Mouse (Mus musculus) erythroblast, embryonic 14.5 days (primary cell): ENCODE results near the gene Tbxas1.

Source experiments
- GATA1 ChIP-seq: IDR thresholded peaks from 2 replicates; pipeline ENCODE4 v1.6.1; 2012; ENCODE audit warnings: low read length, inconsistent platforms, mixed read lengths
- TAL1 ChIP-seq: IDR thresholded peaks from 3 replicates; pipeline ENCODE4 v1.6.1; 2012; ENCODE audit warnings: low read length, inconsistent platforms, mixed read lengths

GRCm38 (mm10) chr6:39024631-39025030 lies 149.4 kb downstream of the Tbxas1 start:
- TF ChIP-seq TAL1 (no peak), GATA1 (no peak)
